Mouse (Mus musculus): ENCODE measurements around the gene Pemt. TPM values are rescaled to one million over a fixed set of nuclear protein-coding genes. Genes with fewer than 3 reads are reported as not detected.

Pemt gene
- polyA plus RNA-seq, 2 experiments = 5.4 to 7.2 TPM

GRCm38 (mm10) chr11:59932560-59933337 is 113.5 kb downstream of the Pemt start:
- 61% methylated on average over 9 of the region's 9 CpGs for WGBS
- Histone ChIP-seq H3K9me3 (ENCODE audit: control insufficient read depth, low read length) (no peaks in the 10 kb centered on the region), H3K4me2 (replicated peaks; ENCODE audit: low read depth, low read length, severe bottlenecking) (no peak overlapping the region), H3K9ac (ENCODE audit: low read depth, low read length, severe bottlenecking) (no peak overlapping the region), H3K36me3 (ENCODE audit: control insufficient read depth, insufficient read depth, low read length) (no peaks in the 10 kb centered on the region), H3K4me1 (ENCODE audit: control insufficient read depth, insufficient read depth, low read length) (no peaks in the 10 kb centered on the region), H3K27me3 (ENCODE audit: control insufficient read depth, insufficient read depth, low read length) (no peaks in the 10 kb centered on the region), H3K27ac (replicated peaks; ENCODE audit: low read depth, low read length) (no peak overlapping the region), H3K4me3 (replicated peaks; ENCODE audit: low read length) (no peak overlapping the region)
- TF ChIP-seq POLR2A (IDR thresholded peaks at IDR 0.05; ENCODE audit: borderline replicate concordance, extremely low read depth, insufficient read depth, insufficient read length) = no peak
- DNase-seq (ENCODE audit: low spot score) (no peak), ATAC-seq (ENCODE audit: low FRiP score, low read depth) (no peak)

DNA sequence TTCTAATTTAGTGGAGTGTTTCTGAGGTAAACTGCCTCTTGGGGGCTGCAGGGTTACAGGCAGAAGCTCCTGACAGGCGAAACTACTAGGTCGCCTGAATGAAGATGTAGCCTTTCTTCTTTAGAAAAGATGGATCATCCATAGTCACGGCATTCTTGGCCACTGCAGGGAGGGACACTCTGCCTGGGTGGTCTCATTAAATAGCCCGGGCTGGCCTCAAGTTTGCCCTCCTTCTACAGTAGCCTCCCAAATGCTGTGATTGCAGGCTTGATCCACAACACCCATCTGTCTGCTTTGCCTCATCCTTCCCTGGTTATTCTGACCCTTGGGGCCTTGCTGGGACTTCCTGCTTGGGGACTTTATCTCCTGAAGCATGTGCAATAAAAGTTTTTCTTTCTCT is 116.3 kb downstream of the Pemt start:
- H3K4me1 ChIP-seq (ENCODE audit: control insufficient read depth, insufficient read depth, low read length) = no peaks in the 10 kb centered on the region
- WGBS = 45% methylated on average over 4 of the region's 4 CpGs
- no peaks in the 10 kb centered on the region for H3K9me3 ChIP-seq (ENCODE audit: control insufficient read depth, low read length)
- no peak for ATAC-seq (ENCODE audit: low FRiP score, low read depth)
- DNase-seq (ENCODE audit: low spot score) = no peak
- no peak for TF ChIP-seq POLR2A (IDR thresholded peaks at IDR 0.05; ENCODE audit: borderline replicate concordance, extremely low read depth, insufficient read depth, insufficient read length)
- no peak overlapping the region for H3K9ac ChIP-seq (ENCODE audit: low read depth, low read length, severe bottlenecking)
- H3K36me3 ChIP-seq (ENCODE audit: control insufficient read depth, insufficient read depth, low read length) = no peaks in the 10 kb centered on the region
- no peak overlapping the region for H3K27ac ChIP-seq (replicated peaks; ENCODE audit: low read depth, low read length)
- H3K27me3 ChIP-seq (ENCODE audit: control insufficient read depth, insufficient read depth, low read length) = no peaks in the 10 kb centered on the region
- H3K4me2 ChIP-seq (replicated peaks; ENCODE audit: low read depth, low read length, severe bottlenecking) = no peak overlapping the region
- H3K4me3 ChIP-seq (replicated peaks; ENCODE audit: low read length) = no peak overlapping the region

GRCm38 (mm10) chr11:59921265-59921664 is 125.0 kb downstream of the Pemt start:
- ATAC-seq (ENCODE audit: low FRiP score, low read depth) = no peak
- Histone ChIP-seq H3K27ac (replicated peaks; ENCODE audit: low read depth, low read length) (no peak overlapping the region), H3K36me3 (ENCODE audit: control insufficient read depth, insufficient read depth, low read length) (no peaks in the 10 kb centered on the region), H3K4me2 (replicated peaks; ENCODE audit: low read depth, low read length, severe bottlenecking) (no peak overlapping the region), H3K4me3 (replicated peaks; ENCODE audit: low read length) (no peak overlapping the region), H3K9me3 (ENCODE audit: control insufficient read depth, low read length) (no peaks in the 10 kb centered on the region), H3K9ac (ENCODE audit: low read depth, low read length, severe bottlenecking) (no peak overlapping the region), H3K27me3 (ENCODE audit: control insufficient read depth, insufficient read depth, low read length) (no peaks in the 10 kb centered on the region), H3K4me1 (ENCODE audit: control insufficient read depth, insufficient read depth, low read length) (no peaks in the 10 kb centered on the region)
- TF ChIP-seq POLR2A (IDR thresholded peaks at IDR 0.05; ENCODE audit: borderline replicate concordance, extremely low read depth, insufficient read depth, insufficient read length) = no peak
- no peak for DNase-seq (ENCODE audit: low spot score)
- 8% methylated on average over 7 of the region's 7 CpGs for WGBS

Other genes with a start within 250 kb of the Pemt start
- gene Flcn, start 236.5 kb downstream of the Pemt start, polyA plus RNA-seq (2012; rRNA removed) = 51.1 and 63.5 TPM in 2 replicates
- gene Flcn, start 236.5 kb downstream of the Pemt start, polyA plus RNA-seq (2014; fragmentation: Nextera tagmentation; extraction: Ambion mirVana) = 27.6 and 33.1 TPM in 2 replicates
- 39.7 and 47.3 TPM in 2 replicates for gene Nt5m, start 207.0 kb downstream of the Pemt start, polyA plus RNA-seq (2012; rRNA removed)
- 41.9 and 43.1 TPM in 2 replicates for gene Nt5m, start 207.0 kb downstream of the Pemt start, polyA plus RNA-seq (2014; fragmentation: Nextera tagmentation; extraction: Ambion mirVana)
- 70.6 and 84.2 TPM in 2 replicates for gene Cops3, start 206.7 kb downstream of the Pemt start, polyA plus RNA-seq (2012; rRNA removed)
- 192 and 198 TPM in 2 replicates for gene Cops3, start 206.7 kb downstream of the Pemt start, polyA plus RNA-seq (2014; fragmentation: Nextera tagmentation; extraction: Ambion mirVana)
- 21.7 and 26.1 TPM in 2 replicates for gene Med9, start 98.3 kb downstream of the Pemt start, polyA plus RNA-seq (2012; rRNA removed)
- 34.6 TPM in 2 replicates for gene Med9, start 98.3 kb downstream of the Pemt start, polyA plus RNA-seq (2014; fragmentation: Nextera tagmentation; extraction: Ambion mirVana)
- gene Rasd1, start 81.5 kb downstream of the Pemt start, polyA plus RNA-seq (2012; rRNA removed) = 1.4 TPM in 2 replicates
- 1.6 and 2.1 TPM in 2 replicates for gene Rasd1, start 81.5 kb downstream of the Pemt start, polyA plus RNA-seq (2014; fragmentation: Nextera tagmentation; extraction: Ambion mirVana)
- 62.1 and 85.3 TPM in 2 replicates for gene Rai1, start 58.5 kb upstream of the Pemt start, polyA plus RNA-seq (2012; rRNA removed)
- 29.7 and 33.1 TPM in 2 replicates for gene Rai1, start 58.5 kb upstream of the Pemt start, polyA plus RNA-seq (2014; fragmentation: Nextera tagmentation; extraction: Ambion mirVana)
- gene Srebf1, start 176.1 kb upstream of the Pemt start, polyA plus RNA-seq (2012; rRNA removed) = 96.5 and 147 TPM in 2 replicates
- 77.1 and 80.7 TPM in 2 replicates for gene Srebf1, start 176.1 kb upstream of the Pemt start, polyA plus RNA-seq (2014; fragmentation: Nextera tagmentation; extraction: Ambion mirVana)

Data from limb, embryonic 14.5 days (tissue).